Mouse (Mus musculus) cerebellum, adult 2 months (tissue): ENCODE results near the gene Sdc4. TPM values are rescaled to one million over a fixed set of nuclear protein-coding genes. Genes with fewer than 3 reads are reported as not detected.

ENCODE experiments used
- DNase-seq, 2 experiments: peaks; one replicate each; pipeline ENCODE4 v3.0.0; 2021
- H3K27ac ChIP-seq: fragments of 200-500 bp; 2 replicates; pipeline ENCODE4 v1.5.1; 2012; ENCODE audit warnings: low read length, control low read depth, inconsistent platforms; ENCODE audit not compliant: insufficient read depth
- H3K27me3 ChIP-seq: fragments of 200-500 bp; 2 replicates; pipeline ENCODE4 v1.6.1; 2012; ENCODE audit warnings: inconsistent platforms, mild to moderate bottlenecking, low read length, moderate library complexity; ENCODE audit not compliant: control insufficient read depth, insufficient read depth
- H3K4me1 ChIP-seq: fragments of 200-500 bp; 2 replicates; pipeline ENCODE4 v1.6.1; 2011; ENCODE audit warnings: low read length; ENCODE audit not compliant: control insufficient read depth, insufficient read depth
- H3K4me3 ChIP-seq: fragments of 200-500 bp; replicated peaks from 2 replicates; pipeline ENCODE3; 2011; ENCODE audit warnings: mild to moderate bottlenecking, low read depth, low read length, control low read depth; ENCODE audit not compliant: insufficient read depth
- CTCF ChIP-seq: fragments of 200-500 bp; IDR thresholded peaks from 2 replicates; pipeline ENCODE4 v1.5.1; 2011; ENCODE audit warnings: low read depth, mild to moderate bottlenecking, control low read depth, low read length, moderate library complexity, borderline replicate concordance; ENCODE audit not compliant: insufficient read depth
- POLR2A ChIP-seq: fragments of 200-500 bp; IDR thresholded peaks from 2 replicates; pipeline ENCODE4 v1.6.1; 2011; ENCODE audit warnings: low read length, control low read depth, borderline replicate concordance; ENCODE audit not compliant: insufficient read depth
- WGBS: fragments of 180-500 bp; shearing (Covaris S2); methylation state at CpG from one replicate; pipeline ENCODE4 v1.1.7; 2018; 5-methylcytosine and 5-hydroxymethylcytosine counted together
- polyA plus RNA-seq: library from polyadenylated mRNA; depleted of rRNA; stranded (reverse); fragments of >200 nt; gene quantifications from 2 replicates; pipeline ENCODE4 v1.2.3, GENCODE M21; 2012

The Sdc4 gene
- polyA plus RNA-seq, 1 experiment = 69.5 TPM

DNA sequence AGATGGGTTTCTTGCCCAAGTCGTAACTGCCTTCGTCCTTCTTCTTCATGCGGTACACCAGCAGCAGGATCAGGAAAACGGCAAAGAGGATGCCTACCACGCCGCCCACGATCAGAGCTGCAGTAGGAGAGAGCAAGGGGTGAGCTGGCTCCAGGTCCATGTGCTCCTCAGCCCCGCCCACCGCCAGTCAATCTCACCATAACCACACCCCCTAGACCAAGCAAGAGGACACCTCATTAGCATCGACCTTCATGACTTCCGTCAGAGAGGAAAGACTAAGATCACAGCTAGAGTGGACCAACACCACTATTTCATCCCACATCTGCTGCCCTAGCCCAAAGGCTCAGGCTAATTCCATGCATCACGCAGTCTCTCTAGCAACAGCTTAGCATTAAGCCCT is 17.6 kb downstream of the Sdc4 start:
- DNase-seq = no peak
- Histone ChIP-seq H3K4me1 (no peaks in the 10 kb centered on the region), H3K4me3 (no peak overlapping the region), H3K27me3 (no peaks in the 10 kb centered on the region), H3K27ac (no peak overlapping the region)
- 41% methylated on average over 12 of the region's 12 CpGs for WGBS
- TF ChIP-seq CTCF = no peak
- TF ChIP-seq POLR2A = no peak

DNA sequence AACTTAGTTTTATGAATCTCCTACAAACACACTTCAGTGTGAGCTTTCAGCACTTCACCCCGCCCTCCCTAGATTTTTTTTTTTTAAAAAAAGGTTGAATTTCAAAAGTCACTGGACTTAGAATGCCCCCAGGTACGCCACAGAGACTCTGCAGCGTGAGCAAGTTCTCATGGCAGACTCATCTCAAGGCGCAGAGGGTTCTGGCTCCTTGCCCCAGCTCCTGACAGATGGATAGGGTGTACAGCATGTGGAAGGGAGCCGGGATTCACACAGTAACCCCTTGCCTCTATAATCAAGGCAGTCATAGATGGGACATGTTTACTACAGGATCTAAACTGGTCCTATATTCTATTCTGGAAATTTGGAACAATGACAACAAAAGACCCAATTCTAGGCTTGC is 18.3 kb downstream of the Sdc4 start:
- 24% methylated on average over 5 of the region's 5 CpGs for whole genome bisulfite sequencing
- TF ChIP-seq CTCF (no peak), POLR2A (no peak)
- no peak overlapping the region for H3K27ac ChIP-seq
- no peaks in the 10 kb centered on the region for H3K27me3 ChIP-seq
- DNase-seq = no peak
- H3K4me3 ChIP-seq = no peak overlapping the region
- no peaks in the 10 kb centered on the region for H3K4me1 ChIP-seq

- DNase-seq = no peak
- TF ChIP-seq CTCF (no peak), POLR2A (no peak)
- 87% methylated on average over 8 of the region's 8 CpGs for WGBS
- Histone ChIP-seq H3K27me3 (no peaks in the 10 kb centered on the region), H3K4me3 (no peak overlapping the region), H3K27ac (no peak overlapping the region), H3K4me1 (no peaks in the 10 kb centered on the region)
Observed at GRCm38 (mm10) chr2:164424406-164424805, 19.3 kb downstream of the Sdc4 start.

- Histone ChIP-seq H3K4me3 (no peak overlapping the region), H3K4me1 (no peaks in the 10 kb centered on the region), H3K27me3 (no peaks in the 10 kb centered on the region), H3K27ac (peak overlapping the region; percentile 16; the same call in 1 of the 2 replicates)
- no peak for TF ChIP-seq POLR2A
- no peak for TF ChIP-seq CTCF
- peak in 1 of 2 experiments; percentile 34 for DNase-seq
- WGBS = 56% methylated on average over 11 of the region's 11 CpGs
Observed at GRCm38 (mm10) chr2:164423464-164423863, 20.2 kb downstream of the Sdc4 start.

DNA sequence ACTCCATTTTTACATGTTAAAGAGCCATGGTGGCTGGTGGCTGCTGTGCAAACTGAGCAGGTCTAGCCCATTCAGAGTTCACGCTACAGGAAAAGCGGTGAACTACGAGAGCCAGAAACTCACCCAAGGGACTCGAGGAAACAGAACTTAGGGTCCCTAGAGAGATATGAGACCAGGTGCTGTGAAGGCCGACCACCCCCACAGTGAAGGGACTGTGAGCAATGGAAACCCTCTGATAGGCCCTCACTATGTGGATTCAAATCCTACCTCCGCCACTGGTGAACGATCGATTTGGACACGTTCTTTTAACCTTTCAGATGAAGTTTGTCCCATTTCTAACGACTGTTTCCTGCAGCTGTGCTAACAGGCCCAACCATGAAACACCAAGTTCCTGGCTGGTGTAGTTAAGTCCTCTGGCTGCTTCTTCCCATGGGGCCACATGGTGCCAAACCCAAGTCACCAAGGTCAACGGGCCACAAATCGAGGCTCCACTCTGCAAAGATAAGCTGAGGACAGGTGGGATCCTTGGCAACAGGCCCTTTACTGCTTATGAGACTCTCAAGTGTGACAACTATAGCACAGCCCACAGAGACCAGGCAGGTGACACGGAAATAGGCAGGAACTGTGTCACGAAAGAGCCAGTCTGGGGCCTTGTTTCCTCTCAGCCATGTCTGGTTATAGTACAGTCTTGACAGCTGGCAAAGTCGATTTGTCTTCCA is 20.9 kb downstream of the Sdc4 start:
- TF ChIP-seq POLR2A = no peak
- no peak for TF ChIP-seq CTCF
- H3K4me1 ChIP-seq = no peaks in the 10 kb centered on the region
- H3K27ac ChIP-seq = peak overlapping the region; percentile 16; the same call in 1 of the 2 replicates
- no peaks in the 10 kb centered on the region for H3K27me3 ChIP-seq
- H3K4me3 ChIP-seq = no peak overlapping the region
- no peak for DNase-seq
- WGBS = 79% methylated on average over 15 of the region's 15 CpGs

DNA sequence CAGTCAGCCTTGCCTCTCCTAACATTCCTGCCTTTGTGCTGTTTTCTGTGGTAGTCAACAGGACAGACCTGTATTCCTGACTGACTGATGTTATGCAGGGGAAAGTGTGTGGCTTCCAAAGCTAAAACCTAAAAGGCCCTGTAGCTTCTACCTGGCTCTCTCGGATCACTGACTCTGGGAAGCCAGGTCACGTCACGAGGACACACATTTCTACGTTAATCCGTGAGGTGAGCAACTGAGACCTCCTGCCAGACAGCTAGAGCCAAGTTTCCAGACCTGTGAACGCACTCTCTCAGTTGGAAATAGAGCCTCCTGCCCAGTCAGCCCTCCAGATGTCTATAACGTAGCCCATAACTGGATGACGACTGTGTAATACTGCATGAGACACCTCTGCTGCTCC is 21.7 kb downstream of the Sdc4 start:
- 67% methylated on average over 8 of the region's 8 CpGs for WGBS
- Histone ChIP-seq H3K27me3 (no peaks in the 10 kb centered on the region), H3K4me3 (no peak overlapping the region), H3K4me1 (no peaks in the 10 kb centered on the region), H3K27ac (no peak overlapping the region)
- TF ChIP-seq CTCF (no peak), POLR2A (no peak)
- no peak for DNase-seq

GRCm38 (mm10) chr2:164421306-164421705 is 22.4 kb downstream of the Sdc4 start:
- Histone ChIP-seq H3K4me3 (no peak overlapping the region), H3K27me3 (no peaks in the 10 kb centered on the region), H3K27ac (no peak overlapping the region), H3K4me1 (no peaks in the 10 kb centered on the region)
- no peak for DNase-seq
- 88% methylated on average over 7 of the region's 7 CpGs for WGBS
- no peak for TF ChIP-seq CTCF
- no peak for TF ChIP-seq POLR2A

DNA sequence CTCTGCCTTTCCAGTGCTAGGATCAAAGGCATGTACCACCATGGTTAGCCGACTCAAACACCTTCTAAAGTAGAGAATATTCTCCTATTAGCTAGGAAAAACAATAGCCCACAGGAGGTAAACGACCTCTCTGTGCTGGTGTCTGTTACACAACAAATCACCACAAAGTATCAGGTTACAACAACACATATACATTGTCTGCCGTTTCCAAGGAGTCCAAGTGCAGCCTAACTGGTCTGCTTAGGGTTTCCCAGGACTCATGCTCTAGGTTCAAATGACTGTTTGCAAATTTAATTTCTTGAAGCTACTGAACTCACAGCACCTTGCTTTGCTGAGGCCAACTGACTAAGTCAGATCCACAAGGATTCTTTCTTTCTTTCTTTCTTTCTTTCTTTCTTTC is 24.2 kb downstream of the Sdc4 start:
- Histone ChIP-seq H3K27me3 (no peaks in the 10 kb centered on the region), H3K4me3 (no peak overlapping the region), H3K4me1 (no peaks in the 10 kb centered on the region), H3K27ac (no peak overlapping the region)
- no peak for TF ChIP-seq CTCF
- no peak for TF ChIP-seq POLR2A
- no peak for DNase-seq
- WGBS = 15% methylated on average over 3 of the region's 3 CpGs
